Mouse (Mus musculus): Measurements from ENCODE around the gene Ablim2. TPM values are rescaled to one million over a fixed set of nuclear protein-coding genes. Genes with fewer than 3 reads are reported as not detected.

The Ablim2 gene
- total RNA-seq (2014; fragmentation: Nextera tagmentation) (1.6 TPM in 1 of 2 replicates, not detected in the other), total RNA-seq (2017) (0.22 TPM in 1 of 2 replicates, not detected in the other)

- peak; percentile 88 for ATAC-seq (replicated peaks; ENCODE audit: poor library complexity, severe bottlenecking)
Measured at GRCm38 (mm10) chr5:35757639-35758001, at the start of gene Ablim2. Ablim2 (plus strand) TSS chr5:35757880.

GRCm38 (mm10) chr5:35710481-35710880 lies 47.2 kb upstream of the Ablim2 start:
- ATAC-seq (replicated peaks; ENCODE audit: poor library complexity, severe bottlenecking) = no peak

- ATAC-seq (replicated peaks; ENCODE audit: poor library complexity, severe bottlenecking) = no peak
Measured at GRCm38 (mm10) chr5:35710931-35711330, 46.7 kb upstream of the Ablim2 start.

GRCm38 (mm10) chr5:35712517-35712916 lies 45.2 kb upstream of the Ablim2 start:
- no peak for ATAC-seq (replicated peaks; ENCODE audit: poor library complexity, severe bottlenecking)

- peak; percentile 85 for ATAC-seq (replicated peaks; ENCODE audit: poor library complexity, severe bottlenecking)
Measured at GRCm38 (mm10) chr5:35713649-35714354, 43.9 kb upstream of the Ablim2 start.

GRCm38 (mm10) chr5:35717455-35717854 lies 40.2 kb upstream of the Ablim2 start:
- no peak for ATAC-seq (replicated peaks; ENCODE audit: poor library complexity, severe bottlenecking)

- ATAC-seq (replicated peaks; ENCODE audit: poor library complexity, severe bottlenecking) = 0 out of 2 replicates have a peak, but pooled peaks have one; percentile 36
Measured at GRCm38 (mm10) chr5:35717946-35718345, 39.7 kb upstream of the Ablim2 start.

GRCm38 (mm10) chr5:35718817-35719216 lies 38.9 kb upstream of the Ablim2 start:
- ATAC-seq (replicated peaks; ENCODE audit: poor library complexity, severe bottlenecking) = no peak

- ATAC-seq (replicated peaks; ENCODE audit: poor library complexity, severe bottlenecking) = no peak
Measured at GRCm38 (mm10) chr5:35719343-35719742, 38.3 kb upstream of the Ablim2 start.

GRCm38 (mm10) chr5:35719880-35720279 lies 37.8 kb upstream of the Ablim2 start:
- ATAC-seq (replicated peaks; ENCODE audit: poor library complexity, severe bottlenecking) = no peak

GRCm38 (mm10) chr5:35721933-35722332 lies 35.7 kb upstream of the Ablim2 start:
- no peak for ATAC-seq (replicated peaks; ENCODE audit: poor library complexity, severe bottlenecking)

GRCm38 (mm10) chr5:35722654-35723053 lies 35.0 kb upstream of the Ablim2 start:
- ATAC-seq (replicated peaks; ENCODE audit: poor library complexity, severe bottlenecking) = no peak

- ATAC-seq (replicated peaks; ENCODE audit: poor library complexity, severe bottlenecking) = no peak
Measured at GRCm38 (mm10) chr5:35723900-35724299, 33.8 kb upstream of the Ablim2 start.

GRCm38 (mm10) chr5:35725840-35726239 lies 31.8 kb upstream of the Ablim2 start:
- ATAC-seq (replicated peaks; ENCODE audit: poor library complexity, severe bottlenecking) = peak; percentile 42

GRCm38 (mm10) chr5:35727447-35727846 lies 30.2 kb upstream of the Ablim2 start:
- no peak for ATAC-seq (replicated peaks; ENCODE audit: poor library complexity, severe bottlenecking)

GRCm38 (mm10) chr5:35728344-35728956 lies 29.2 kb upstream of the Ablim2 start:
- peak; percentile 52 for ATAC-seq (replicated peaks; ENCODE audit: poor library complexity, severe bottlenecking)

GRCm38 (mm10) chr5:35728957-35729460 lies 28.7 kb upstream of the Ablim2 start:
- peak; percentile 82 for ATAC-seq (replicated peaks; ENCODE audit: poor library complexity, severe bottlenecking)

- ATAC-seq (replicated peaks; ENCODE audit: poor library complexity, severe bottlenecking) = no peak
Measured at GRCm38 (mm10) chr5:35729844-35730243, 27.8 kb upstream of the Ablim2 start.

- ATAC-seq (replicated peaks; ENCODE audit: poor library complexity, severe bottlenecking) = no peak
Measured at GRCm38 (mm10) chr5:35730552-35730951, 27.1 kb upstream of the Ablim2 start.

GRCm38 (mm10) chr5:35731006-35731405 lies 26.7 kb upstream of the Ablim2 start:
- no peak for ATAC-seq (replicated peaks; ENCODE audit: poor library complexity, severe bottlenecking)

GRCm38 (mm10) chr5:35733523-35733922 lies 24.2 kb upstream of the Ablim2 start:
- ATAC-seq (replicated peaks; ENCODE audit: poor library complexity, severe bottlenecking) = no peak

Measured in granulocyte monocyte progenitor cell, adult 5-6 weeks (primary cell).